Mouse (Mus musculus) ovary, adult 2 months (tissue): ENCODE results near the gene Ptms. TPM values are rescaled to one million over a fixed set of nuclear protein-coding genes. Genes with fewer than 3 reads are reported as not detected.

Experiments
- polyA plus RNA-seq: library from polyadenylated mRNA; depleted of rRNA; stranded (reverse); fragments of >200 nt; gene quantifications from 2 replicates; pipeline ENCODE4 v1.2.3, GENCODE M21; 2012; rRNA removed

Gene Ptms
- polyA plus RNA-seq = 2,014 and 3,023 TPM in 2 replicates

DNA sequence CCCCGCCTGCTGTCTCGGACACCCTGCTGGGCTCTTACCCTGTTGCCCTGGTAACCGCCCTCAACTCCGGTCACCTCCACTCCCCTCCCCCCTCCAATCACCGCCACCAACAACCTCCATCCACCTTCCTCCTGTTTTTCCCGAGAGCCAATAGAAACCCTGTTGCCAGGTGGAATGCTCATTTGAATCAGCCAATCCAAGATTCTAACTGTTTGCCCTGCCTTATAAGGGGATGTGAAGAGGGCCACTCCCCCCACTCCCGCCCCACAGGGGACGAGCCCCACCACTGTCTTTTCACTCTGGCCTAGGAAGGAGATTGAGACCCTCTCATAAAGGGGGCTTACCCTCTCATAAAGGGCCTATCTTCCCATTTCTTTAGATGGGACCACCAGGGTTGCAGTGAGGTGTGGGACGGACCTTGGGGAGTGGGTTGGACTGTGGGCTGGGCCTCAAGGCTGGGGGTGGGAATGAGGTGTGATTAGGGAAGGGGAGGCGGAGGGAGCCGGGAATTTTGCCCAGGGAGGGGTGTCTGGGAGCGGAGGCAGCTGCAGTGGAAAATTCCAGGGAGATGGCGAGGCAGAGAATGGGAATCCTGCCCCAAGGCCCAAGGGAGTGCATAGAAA lies at the start of gene Ptms:
Ptms (minus strand) TSS at position 409 of the 623 bp plus-strand sequence.

GRCm38 (mm10) chr6:124965088-124965719 lies 45.3 kb upstream of the Ptms start, which contains the start of gene Cops7a:
Gene Cops7a, minus strand, starts transcription at chr6:124965538.

DNA sequence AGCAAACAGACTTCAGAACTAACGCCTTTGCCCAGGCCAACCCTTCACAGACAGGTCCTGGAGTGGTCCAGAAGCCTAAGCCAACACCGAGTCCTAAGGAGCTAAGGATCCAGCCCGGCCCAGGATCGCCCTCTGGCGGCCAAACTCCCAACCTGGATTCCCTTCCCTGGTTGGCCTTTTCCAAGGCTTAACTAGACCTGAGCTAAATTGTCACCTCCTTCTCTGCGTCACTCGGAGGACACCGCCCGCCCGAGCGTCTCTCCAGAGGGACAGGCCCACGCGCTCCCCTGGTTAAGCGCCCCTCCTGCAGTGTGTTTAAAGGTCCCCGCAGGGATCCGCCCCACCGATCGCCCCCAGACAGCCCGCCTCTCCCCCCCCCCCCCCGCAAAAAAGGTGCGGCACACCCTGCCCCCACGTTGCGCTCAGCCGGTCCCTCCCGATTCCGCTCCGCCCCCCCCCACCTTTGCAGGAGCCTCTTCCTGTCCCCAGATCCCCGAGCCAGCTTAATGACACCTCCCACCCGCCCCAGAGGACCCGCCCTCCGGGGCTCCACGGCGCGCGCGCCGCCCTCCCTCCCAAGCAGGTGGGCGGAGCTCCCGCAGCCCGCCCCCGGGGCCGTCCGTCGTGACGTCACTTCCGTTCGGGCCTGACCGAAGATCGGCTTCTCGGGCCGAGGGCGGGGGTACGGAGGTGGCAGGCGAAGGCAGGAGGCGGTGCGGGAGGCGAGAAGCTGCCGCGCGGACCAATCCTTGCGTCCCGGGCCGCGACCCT lies 11.0 kb upstream of the Ptms start, which contains the start of gene Mlf2:
Mlf2 (plus strand) TSS at position 633 of the 771 bp plus-strand sequence.

GRCm38 (mm10) chr6:124911533-124912218 lies 8.2 kb downstream of the Ptms start, which contains the start of gene Lag3:
Gene Lag3, minus strand, starts transcription at chr6:124911705.

DNA sequence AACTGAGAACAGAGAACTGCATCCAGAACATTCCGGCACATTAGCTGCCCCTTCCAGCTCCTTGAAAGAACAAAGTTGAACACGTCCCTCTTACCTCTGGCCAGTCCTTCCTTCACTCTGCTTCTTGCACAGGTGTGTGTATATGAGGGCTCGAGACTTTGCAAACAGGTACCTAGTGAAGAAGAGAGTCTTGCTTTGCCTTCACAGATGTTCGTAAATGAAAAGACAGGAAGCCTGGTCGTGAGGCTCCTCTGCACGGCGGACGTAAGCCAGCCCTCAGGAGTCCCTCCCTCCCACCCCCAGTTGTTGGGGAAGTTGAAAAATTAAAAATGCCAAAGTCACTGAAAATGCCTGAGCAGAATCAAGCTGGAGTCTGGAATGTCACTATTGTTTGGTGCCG lies 31.9 kb downstream of the Ptms start, which contains the start of gene Cd4:
Cd4 (minus strand) TSS at position 236 of the 400 bp plus-strand sequence.

Other genes with a start within 250 kb of the Ptms start
- 43.9 and 53.5 TPM in 2 replicates for gene Emg1, start 207.9 kb downstream of the Ptms start, polyA plus RNA-seq
- gene Phb2, start 207.8 kb downstream of the Ptms start, polyA plus RNA-seq = 133 and 151 TPM in 2 replicates
- gene Ptpn6, start 181.4 kb downstream of the Ptms start, polyA plus RNA-seq = 15.2 and 17.3 TPM in 2 replicates
- gene Grcc10, start 178.7 kb downstream of the Ptms start, polyA plus RNA-seq = 266 and 371 TPM in 2 replicates
- not detected in 2 replicates for gene Gm45234, start 164.1 kb downstream of the Ptms start, polyA plus RNA-seq
- gene Atn1, start 163.6 kb downstream of the Ptms start, polyA plus RNA-seq = 44.9 and 59.9 TPM in 2 replicates
- 10.6 and 11.5 TPM in 2 replicates for gene Eno2, start 150.4 kb downstream of the Ptms start, polyA plus RNA-seq
- 9.0 and 11.7 TPM in 2 replicates for gene Lrrc23, start 140.4 kb downstream of the Ptms start, polyA plus RNA-seq
- gene Spsb2, start 111.4 kb downstream of the Ptms start, polyA plus RNA-seq = 27.7 and 31.4 TPM in 2 replicates
- 353 and 433 TPM in 2 replicates for gene Tpi1, start 105.8 kb downstream of the Ptms start, polyA plus RNA-seq
- 120 TPM in 2 replicates for gene Usp5, start 90.6 kb downstream of the Ptms start, polyA plus RNA-seq
- gene Cdca3, start 90.6 kb downstream of the Ptms start, polyA plus RNA-seq = 20.9 and 42.3 TPM in 2 replicates
- gene Gnb3, start 79.8 kb downstream of the Ptms start, polyA plus RNA-seq = 0.98 and 1.0 TPM in 2 replicates
- 99.7 and 118 TPM in 2 replicates for gene P3h3, start 62.4 kb downstream of the Ptms start, polyA plus RNA-seq
- gene Gpr162, start 56.1 kb downstream of the Ptms start, polyA plus RNA-seq = 3.2 and 3.4 TPM in 2 replicates
- 1.4 and 1.6 TPM in 2 replicates for gene Cd4, start 31.9 kb downstream of the Ptms start, polyA plus RNA-seq
- gene Lag3, start 8.4 kb downstream of the Ptms start, polyA plus RNA-seq = 8.3 and 8.4 TPM in 2 replicates
- 367 and 376 TPM in 2 replicates for gene Mlf2, start 11.3 kb upstream of the Ptms start, polyA plus RNA-seq
- gene Cops7a, start 45.4 kb upstream of the Ptms start, polyA plus RNA-seq = 232 and 278 TPM in 2 replicates
- gene Pianp, start 76.6 kb upstream of the Ptms start, polyA plus RNA-seq = 5.2 and 10.1 TPM in 2 replicates
- 70.1 and 85.2 TPM in 2 replicates for gene Zfp384, start 89.0 kb upstream of the Ptms start, polyA plus RNA-seq
- gene Ing4, start 119.7 kb upstream of the Ptms start, polyA plus RNA-seq = 48.6 and 50.5 TPM in 2 replicates
- 18.8 and 27.3 TPM in 2 replicates for gene Acrbp, start 129.6 kb upstream of the Ptms start, polyA plus RNA-seq
- gene Lpar5, start 147.8 kb upstream of the Ptms start, polyA plus RNA-seq = 5.5 and 5.9 TPM in 2 replicates
- 118 and 161 TPM in 2 replicates for gene Chd4, start 175.9 kb upstream of the Ptms start, polyA plus RNA-seq
- gene Nop2, start 211.8 kb upstream of the Ptms start, polyA plus RNA-seq = 20.9 and 24.3 TPM in 2 replicates
- 52.0 and 67.4 TPM in 2 replicates for gene Iffo1, start 225.1 kb upstream of the Ptms start, polyA plus RNA-seq
- gene Gapdh, start 246.4 kb upstream of the Ptms start, polyA plus RNA-seq = 2,908 and 2,970 TPM in 2 replicates